26 mouse cellular contexts compared by ENCODE assay signal in the genomic region with DNA sequence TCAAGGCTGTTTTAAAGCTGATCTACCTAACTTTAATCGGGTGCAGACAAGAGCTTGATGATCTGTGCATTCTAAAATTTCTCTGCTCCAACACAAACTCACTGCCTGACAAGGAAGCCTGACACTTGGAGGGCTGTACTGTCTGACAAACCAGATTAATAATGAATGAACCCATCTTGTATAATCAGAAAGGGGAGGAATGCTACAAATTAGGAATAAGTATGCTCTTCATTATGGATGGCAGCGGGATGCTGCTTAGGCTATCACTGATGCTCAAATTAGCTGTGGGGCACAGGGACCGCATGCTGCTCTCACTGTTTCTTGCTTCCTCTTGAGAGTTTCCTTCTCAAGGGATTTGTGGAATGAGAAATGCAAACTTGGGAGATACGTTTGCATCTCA.
"Had no signal": no experiment of that assay in that cellular context is flagged by ENCODE, and none has a peak within 500 bp of the region (broad histone marks: within the 10 kb centered on the region; RNA-seq: fewer than 3 reads in every experiment).

No protein-coding gene starts in this region.

- ATAC-seq: hindbrain, embryonic 16.5 days; inflammation-experienced regulatory T-cells, adult 6 months; intestine, embryonic 15.5 days; intestine, postnatal 0 days had no signal

- H3K4me2 ChIP-seq: heart, embryonic 12.5 days; hindbrain, embryonic 12.5 days; hindbrain, embryonic 14.5 days; intestine, embryonic 15.5 days; limb, embryonic 12.5 days; liver, embryonic 11.5 days; liver, embryonic 13.5 days had no signal

- DNase-seq: gastrocnemius, postnatal 14 days; gastrocnemius, postnatal 36 days; heart, adult 11 months; heart, adult 2 months; heart, postnatal 10 days; heart, postnatal 4 days; kidney, adult 18-20 months; kidney, adult 8-10 months; kidney, postnatal 10 days; kidney, postnatal 25 days; kidney, postnatal 4 days; liver; liver, embryonic 13.5 days had no signal

- H3K36me3 ChIP-seq: heart, embryonic 12.5 days; hindbrain, embryonic 10.5 days; hindbrain, embryonic 12.5 days; intestine, embryonic 15.5 days; limb, embryonic 10.5 days; limb, embryonic 12.5 days; liver, embryonic 13.5 days had no signal

- H3K9ac ChIP-seq: heart, embryonic 12.5 days; hindbrain, embryonic 12.5 days; hindbrain, embryonic 14.5 days; intestine, embryonic 15.5 days; limb, embryonic 12.5 days; liver, embryonic 13.5 days had no signal

- H3K4me1 ChIP-seq: intestine, embryonic 15.5 days had no signal

- H3K4me3 ChIP-seq: heart, adult 2 months; heart, embryonic 12.5 days; hindbrain, embryonic 10.5 days; hindbrain, embryonic 12.5 days; intestine, embryonic 15.5 days; layer of hippocampus, adult 2 months; left cerebral cortex, adult 2 months; limb, embryonic 10.5 days; limb, embryonic 12.5 days; liver, embryonic 13.5 days had no signal

- H3K9me3 ChIP-seq: heart, embryonic 12.5 days; hindbrain, embryonic 10.5 days; hindbrain, embryonic 12.5 days; intestine, embryonic 15.5 days; limb, embryonic 10.5 days; limb, embryonic 12.5 days; liver, embryonic 13.5 days had no signal

- H3K27me3 ChIP-seq: heart, embryonic 12.5 days; hindbrain, embryonic 12.5 days; intestine, embryonic 15.5 days; limb, embryonic 12.5 days; liver, embryonic 13.5 days had no signal

- H3K27ac ChIP-seq: heart, adult 2 months; hindbrain, embryonic 10.5 days; hindbrain, embryonic 12.5 days; hindbrain, embryonic 14.5 days; intestine, embryonic 15.5 days; layer of hippocampus, adult 2 months; left cerebral cortex, adult 2 months; limb, embryonic 10.5 days; limb, embryonic 12.5 days; liver, embryonic 13.5 days had no signal
